Mouse (Mus musculus) heart, postnatal 25 days (tissue): ENCODE data around the gene H2-Eb2. TPM values are rescaled to one million over a fixed set of nuclear protein-coding genes. Genes with fewer than 3 reads are reported as not detected.
A peak's percentile ranks its signal among the peaks of the same experiment; 100 is the strongest.

ENCODE experiments used
- DNase-seq: peaks from one replicate; pipeline ENCODE4 v3.0.0; 2022; ENCODE audit warnings: low spot score
- intact Hi-C: fragments of 180-260 bp; cut with DNase I; formaldehyde crosslinking; loops from one replicate; pipeline ENCODE4 v1.15.1; 2025
- total RNA-seq, 2 experiments: library from RNA; stranded (reverse); gene quantifications; 2 replicates each; pipeline ENCODE4 v1.2.3; 2021

Gene H2-Eb2
- not detected for total RNA-seq

DNA sequence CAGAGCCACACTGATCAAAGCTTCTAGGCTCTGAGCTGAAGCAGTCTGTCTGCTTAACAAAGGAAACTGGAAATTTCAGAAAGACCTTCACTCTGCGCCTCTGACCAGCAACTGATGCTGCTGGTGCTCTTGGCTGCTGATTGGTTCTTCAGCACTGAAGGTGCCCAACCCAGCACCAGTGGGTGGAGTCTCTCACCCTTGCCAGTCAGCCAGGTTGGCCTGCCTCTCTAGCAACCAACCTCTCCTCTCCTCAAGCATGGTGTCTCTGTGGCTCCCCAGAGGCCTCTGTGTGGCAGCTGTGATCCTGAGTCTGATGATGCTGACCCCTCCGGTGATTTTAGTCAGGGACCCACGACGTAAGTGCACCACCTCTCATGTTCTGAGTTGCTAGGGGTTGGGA lies at the start of gene H2-Eb2:
Gene H2-Eb2, plus strand, starts transcription at position 230 of the 400 bp plus-strand sequence.
- intact Hi-C loops: no loop called here
- no peak for DNase-seq

GRCm38 (mm10) chr17:34280499-34281038 lies 44.9 kb upstream of the H2-Eb2 start:
- DNase-seq: no peak
- intact Hi-C loops: no loop called here

GRCm38 (mm10) chr17:34281836-34282235 lies 43.6 kb upstream of the H2-Eb2 start:
- no peak for DNase-seq

DNA sequence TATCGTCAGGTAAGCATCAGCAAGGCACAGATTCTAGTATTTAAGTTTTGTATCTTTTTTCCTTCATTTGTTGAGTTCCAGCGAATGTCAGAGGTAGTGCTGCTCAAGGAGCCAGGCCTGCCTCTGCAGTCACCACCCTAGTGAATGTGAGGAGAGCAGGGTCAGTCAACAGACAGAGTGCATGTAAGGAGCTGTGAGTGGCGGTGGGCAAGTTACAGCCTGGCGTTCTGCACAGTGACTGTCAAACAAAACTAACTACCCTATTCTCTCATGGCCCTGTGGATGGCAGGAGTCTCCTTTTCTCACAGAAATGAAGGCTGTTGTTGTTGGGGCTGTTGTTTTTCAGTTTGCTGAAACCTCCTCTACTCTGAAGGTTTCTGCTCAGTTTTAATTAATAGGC lies 40.1 kb upstream of the H2-Eb2 start:
- no peak for DNase-seq
- intact Hi-C loops: no loop called here

More at GRCm38 (mm10) chr17:34281836-34282235, 43.6 kb upstream of the H2-Eb2 start:
- intact Hi-C loops: no loop called here

DNA sequence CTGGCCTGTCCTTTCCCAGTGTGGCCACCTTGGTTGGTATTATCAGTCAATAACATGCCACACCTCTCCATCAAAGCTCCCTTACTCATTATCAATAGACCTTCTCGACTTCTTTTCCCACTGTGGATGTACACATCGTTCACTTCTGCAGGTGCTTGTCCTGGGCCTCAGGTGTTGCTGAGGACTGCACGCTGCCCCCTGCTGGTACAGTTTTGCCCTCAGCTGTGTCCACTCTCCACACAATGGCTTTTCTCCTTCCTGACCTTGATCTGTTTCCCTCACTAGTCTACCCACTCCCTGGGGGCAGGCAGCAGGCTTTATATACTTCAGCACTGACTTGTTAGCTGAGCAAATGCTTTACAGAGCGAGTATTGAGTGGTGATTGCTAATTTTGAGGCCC lies 39.6 kb upstream of the H2-Eb2 start:
- DNase-seq: no peak
- intact Hi-C loops: no loop called here

DNA sequence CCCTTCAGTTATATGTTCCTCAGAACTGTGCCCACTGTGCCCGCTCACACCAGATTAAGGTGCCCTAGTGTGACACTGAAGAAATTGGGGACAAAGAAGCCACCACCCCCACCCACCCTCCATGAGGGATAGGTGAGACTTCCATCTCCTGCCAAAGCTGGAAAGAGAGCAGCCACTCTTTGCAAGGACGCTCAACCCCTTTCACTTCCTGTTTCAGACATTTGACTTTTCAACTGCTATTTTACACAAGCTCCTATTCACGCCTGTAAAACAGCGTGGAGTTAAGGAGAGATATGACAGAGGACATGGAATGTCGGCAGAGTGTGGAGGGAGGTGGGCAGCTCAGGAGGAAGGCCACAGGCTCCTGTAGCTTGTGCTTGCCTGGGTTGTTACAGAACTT lies 39.0 kb upstream of the H2-Eb2 start:
- intact Hi-C loops: no loop called here
- no peak for DNase-seq

DNA sequence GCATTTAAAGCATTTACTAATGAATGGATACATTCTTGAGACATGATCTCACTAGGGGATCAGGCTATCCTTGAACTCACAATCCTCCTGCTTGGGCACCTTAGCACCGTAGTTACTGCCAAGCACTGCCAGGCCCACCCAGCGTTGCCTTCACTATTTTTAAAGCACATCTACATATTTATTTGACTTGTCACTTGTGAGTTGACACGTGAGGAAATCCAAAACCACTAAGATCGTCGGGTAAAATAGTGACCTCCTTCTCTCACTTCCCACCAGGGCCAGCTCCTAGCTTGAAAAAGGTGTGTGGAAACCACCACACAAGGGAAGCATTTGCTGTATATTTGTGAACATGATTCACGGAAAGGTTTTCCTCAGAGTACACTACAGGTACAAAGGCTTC lies 38.5 kb upstream of the H2-Eb2 start:
- intact Hi-C loops: no loop called here
- no peak for DNase-seq

DNA sequence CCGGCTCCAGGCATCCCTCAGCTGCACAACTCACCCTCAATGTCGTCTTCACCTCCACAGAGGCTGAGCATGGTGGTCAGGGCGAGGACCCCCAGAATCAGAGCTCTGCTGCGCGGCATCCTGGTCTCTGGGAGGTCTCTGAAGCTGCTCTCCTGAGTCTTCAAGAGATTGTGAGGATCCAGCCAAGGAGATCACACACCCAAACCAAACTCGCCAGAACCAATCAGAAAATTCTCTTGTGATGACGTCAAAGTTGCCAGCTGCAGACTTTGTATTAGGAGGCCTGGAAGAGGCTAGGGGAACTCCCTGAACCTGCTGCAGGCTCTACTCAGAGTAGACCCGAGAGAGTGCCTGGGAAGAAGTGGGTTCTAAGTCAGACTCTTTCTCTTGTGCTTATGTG lies 37.8 kb upstream of the H2-Eb2 start, which contains the start of gene H2-Aa:
Gene H2-Aa, minus strand, starts transcription at position 176 of the 400 bp plus-strand sequence.
- peak; percentile 60 for DNase-seq
- intact Hi-C loops: no loop called here

DNA sequence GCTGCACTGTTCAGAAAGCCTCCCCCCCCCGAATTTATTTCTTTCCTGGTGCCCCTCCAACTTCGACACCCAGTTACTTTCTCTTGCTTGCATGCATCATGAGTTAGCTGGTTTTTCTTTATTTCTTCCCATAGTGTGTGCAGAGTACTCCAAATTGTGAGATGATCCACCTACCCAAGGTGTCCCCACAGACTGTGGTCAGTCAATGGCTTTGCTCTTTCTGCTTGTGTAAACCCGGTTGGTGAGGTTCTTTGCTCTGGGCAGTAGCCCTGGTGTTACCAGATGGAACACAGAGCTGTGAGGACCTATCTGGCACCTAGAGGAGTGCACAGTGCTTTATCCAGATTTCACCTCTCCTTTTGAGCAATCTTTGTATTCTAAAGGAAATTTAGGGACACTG lies 37.3 kb upstream of the H2-Eb2 start:
- no peak for DNase-seq
- intact Hi-C loops: no loop called here

GRCm38 (mm10) chr17:34291609-34292008 lies 33.9 kb upstream of the H2-Eb2 start:
- peak; percentile 35 for DNase-seq
- intact Hi-C loops: no loop called here

- intact Hi-C loops: no loop called here
- no peak for DNase-seq
These were observed 32.9 kb upstream of the H2-Eb2 start for GRCm38 (mm10) chr17:34292570-34292969.

DNA sequence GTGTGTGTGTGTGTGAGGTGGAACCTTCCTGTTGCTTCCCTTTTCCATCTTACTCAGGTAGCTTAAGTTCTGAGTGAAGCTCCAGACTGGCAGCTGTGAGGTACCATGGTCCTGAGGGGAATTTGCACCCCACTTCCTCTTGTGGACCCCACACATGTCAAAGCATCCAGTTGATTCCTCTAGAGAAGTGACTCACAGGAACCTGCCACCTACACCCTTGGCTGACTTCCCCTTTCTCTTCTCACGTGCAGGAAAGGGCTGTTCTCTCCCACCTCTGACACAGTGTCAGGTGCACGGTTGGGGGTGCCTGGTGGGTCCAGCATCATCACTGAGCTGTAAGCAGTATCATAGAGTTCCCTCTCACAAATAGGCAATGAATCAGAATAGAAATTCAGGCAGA lies 31.9 kb upstream of the H2-Eb2 start:
- DNase-seq: no peak
- intact Hi-C loops: no loop called here

DNA sequence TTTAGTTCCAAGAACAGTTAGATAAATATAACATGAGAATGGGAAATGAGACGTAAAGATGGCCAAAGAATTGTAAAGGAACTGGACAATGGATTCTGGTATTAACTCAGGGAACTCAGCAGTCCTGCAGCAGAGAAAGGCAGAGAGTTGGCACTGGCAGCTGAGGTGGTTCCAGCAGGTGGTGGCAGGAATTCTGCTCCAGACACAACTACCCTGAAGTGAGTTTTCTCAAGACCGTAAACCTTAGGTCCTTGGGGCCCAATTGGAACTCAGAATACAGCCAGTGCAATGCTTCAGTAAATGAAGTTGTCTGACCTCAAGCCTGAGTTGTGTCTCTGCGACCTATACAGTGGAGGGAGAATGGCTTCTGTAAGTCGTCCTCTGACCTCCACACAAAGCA lies 31.2 kb upstream of the H2-Eb2 start:
- no peak for DNase-seq
- intact Hi-C loops: no loop called here

GRCm38 (mm10) chr17:34295307-34295706 lies 30.2 kb upstream of the H2-Eb2 start:
- intact Hi-C loops: no loop called here
- no peak for DNase-seq

- no peak for DNase-seq
- intact Hi-C loops: no loop called here
These were observed 29.3 kb upstream of the H2-Eb2 start for GRCm38 (mm10) chr17:34295891-34296794.

GRCm38 (mm10) chr17:34299356-34299755 lies 26.1 kb upstream of the H2-Eb2 start:
- DNase-seq: no peak
- intact Hi-C loops: no loop called here

DNA sequence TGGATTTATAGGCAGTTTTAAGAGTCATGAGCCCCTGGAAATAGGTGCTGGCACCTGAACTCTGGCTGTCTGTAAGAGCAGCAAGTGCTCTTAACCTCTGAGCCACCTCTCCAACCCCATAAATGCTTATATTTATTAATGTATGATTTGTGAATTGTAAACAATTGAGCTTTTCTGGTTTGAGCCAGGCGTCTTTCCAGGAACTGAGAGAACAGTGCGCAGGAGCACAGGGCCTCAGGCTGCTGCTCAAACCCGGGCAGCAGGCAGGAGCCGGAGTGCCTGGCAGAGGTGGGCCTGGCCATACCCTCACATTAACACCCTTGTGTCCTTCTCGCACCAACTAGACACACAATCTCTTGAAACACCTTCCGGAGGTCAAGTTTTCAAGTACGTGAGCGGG lies 25.4 kb upstream of the H2-Eb2 start:
- intact Hi-C loops: no loop called here
- DNase-seq: no peak

GRCm38 (mm10) chr17:34300691-34301566 lies 24.5 kb upstream of the H2-Eb2 start:
- no peak for DNase-seq
- intact Hi-C loops: no loop called here

- no peak for DNase-seq
- intact Hi-C loops: no loop called here
These were observed 23.7 kb upstream of the H2-Eb2 start for GRCm38 (mm10) chr17:34301670-34302190.

DNA sequence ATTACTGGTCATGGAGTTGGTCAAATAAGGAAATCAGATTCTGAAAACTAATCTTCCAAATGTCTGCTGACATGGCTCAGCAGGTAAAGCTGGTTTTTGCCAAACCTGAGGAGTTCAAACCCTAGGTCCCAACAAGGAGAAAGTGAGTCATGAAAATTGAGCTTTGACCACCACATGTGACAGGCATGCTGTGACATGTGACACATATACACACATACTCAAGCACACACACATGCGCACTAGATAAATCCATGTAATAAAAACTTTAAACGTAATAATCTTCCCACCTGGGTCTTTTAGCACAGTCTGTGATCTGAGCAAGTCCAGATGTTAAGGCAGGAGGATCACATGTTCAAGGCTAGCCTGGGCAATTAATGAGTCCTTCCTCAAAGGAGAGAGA lies 21.7 kb upstream of the H2-Eb2 start:
- intact Hi-C loops: no loop called here
- DNase-seq: no peak
